Mouse (Mus musculus): ENCODE data around the gene Gm49380.
"Not testable (repeated sequence)": the region's sequence is repeated elsewhere in the genome, so short reads cannot be mapped to it uniquely, and the experiment has no call there.

Gene Gm49380

GRCm38 (mm10) chr9:44125546-44126428 lies 12.5 kb upstream of the Gm49380 start:
- DNase-seq (ENCODE audit: low spot score in 2 of 2) = peak; percentile 73 to 86

- DNase-seq (ENCODE audit: low spot score in 2 of 2) = no peak
These were observed 11.7 kb upstream of the Gm49380 start for GRCm38 (mm10) chr9:44125026-44125425.

GRCm38 (mm10) chr9:44124317-44124716 lies 11.0 kb upstream of the Gm49380 start:
- peak in 1 of 2 experiments; percentile 37 for DNase-seq (ENCODE audit: low spot score in 2 of 2)

DNA sequence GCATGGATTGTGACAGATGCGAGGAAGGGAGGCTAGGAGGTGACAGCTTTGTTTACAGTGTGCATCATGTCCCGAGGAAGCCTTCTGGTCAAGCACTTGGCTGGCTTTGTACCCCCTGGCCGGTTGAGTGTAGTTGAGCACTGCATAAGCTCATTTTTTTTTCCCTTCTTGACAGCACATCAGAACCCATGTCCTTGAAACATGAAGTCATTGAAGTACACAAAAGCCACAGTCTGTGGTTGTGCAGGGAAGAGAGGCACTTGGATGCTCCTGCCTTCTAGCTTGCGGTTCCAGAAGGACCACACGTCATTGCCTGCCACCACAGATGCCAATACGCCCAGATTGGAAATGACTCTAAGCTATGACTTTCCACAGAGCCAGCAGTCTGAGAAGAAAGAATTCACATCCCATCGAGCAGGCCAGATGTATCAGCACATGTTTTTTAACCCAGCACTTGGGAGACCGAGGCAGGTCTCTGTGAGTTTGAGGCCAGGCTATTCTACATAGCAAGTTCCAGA lies 6.7 kb upstream of the Gm49380 start:
- no peak for DNase-seq (ENCODE audit: low spot score in 2 of 2)

DNA sequence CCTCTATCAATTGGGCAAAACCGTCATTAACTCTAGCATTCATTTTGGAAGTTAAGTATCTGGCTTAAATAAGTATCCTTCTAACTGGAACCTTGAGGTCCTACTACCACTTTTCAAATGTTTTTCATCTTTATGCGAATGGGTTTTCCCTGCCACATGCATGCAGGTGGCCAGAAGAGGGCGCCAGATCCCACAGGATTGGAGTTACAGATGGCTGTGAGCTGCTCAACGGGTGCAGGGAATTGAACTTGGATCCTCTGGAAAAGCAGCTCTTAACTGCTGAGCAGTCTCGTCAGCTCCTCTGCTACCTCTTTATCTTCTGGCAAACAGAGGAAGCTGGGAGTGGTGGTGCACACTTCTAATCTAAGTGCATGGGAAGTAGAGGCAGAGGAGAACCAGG lies 5.7 kb upstream of the Gm49380 start:
- peak in 1 of 2 experiments; percentile 73 for DNase-seq (ENCODE audit: low spot score in 2 of 2)

GRCm38 (mm10) chr9:44116182-44116581 lies 2.9 kb upstream of the Gm49380 start:
- no peak for DNase-seq (ENCODE audit: low spot score in 2 of 2)

GRCm38 (mm10) chr9:44115599-44115998 lies 2.3 kb upstream of the Gm49380 start:
- no peak for DNase-seq (ENCODE audit: low spot score in 2 of 2)

- DNase-seq (ENCODE audit: low spot score in 2 of 2) = no peak
These were observed 1.2 kb upstream of the Gm49380 start for GRCm38 (mm10) chr9:44114453-44114852.

DNA sequence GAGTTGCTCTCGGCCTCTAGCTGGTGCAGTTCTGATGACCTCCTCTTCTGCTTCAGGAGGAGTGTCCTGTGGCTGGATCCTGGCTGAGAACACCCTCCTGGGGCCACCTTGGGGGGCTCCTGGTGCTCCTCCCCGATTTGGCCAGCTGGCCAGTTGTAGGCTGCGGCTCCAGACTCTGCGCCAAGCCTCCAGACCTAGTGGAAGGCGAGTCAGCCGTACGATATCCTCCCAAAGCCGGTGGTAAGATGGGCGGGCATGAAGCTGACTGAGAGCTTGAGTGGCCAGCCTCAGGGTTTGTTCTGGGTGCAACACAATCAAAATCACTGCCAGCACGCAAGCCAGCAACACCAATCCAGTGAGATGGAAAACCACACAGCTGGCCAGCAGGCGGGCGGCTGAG lies 1.4 kb downstream of the Gm49380 start:
- not testable (repeated sequence) for DNase-seq (ENCODE audit: low spot score in 2 of 2)

GRCm38 (mm10) chr9:44109360-44110095 lies 3.8 kb downstream of the Gm49380 start:
- peak; percentile 55 to 82 for DNase-seq (ENCODE audit: low spot score in 2 of 2)

GRCm38 (mm10) chr9:44108269-44109055 lies 4.8 kb downstream of the Gm49380 start:
- DNase-seq (ENCODE audit: low spot score in 2 of 2) = no peak

DNA sequence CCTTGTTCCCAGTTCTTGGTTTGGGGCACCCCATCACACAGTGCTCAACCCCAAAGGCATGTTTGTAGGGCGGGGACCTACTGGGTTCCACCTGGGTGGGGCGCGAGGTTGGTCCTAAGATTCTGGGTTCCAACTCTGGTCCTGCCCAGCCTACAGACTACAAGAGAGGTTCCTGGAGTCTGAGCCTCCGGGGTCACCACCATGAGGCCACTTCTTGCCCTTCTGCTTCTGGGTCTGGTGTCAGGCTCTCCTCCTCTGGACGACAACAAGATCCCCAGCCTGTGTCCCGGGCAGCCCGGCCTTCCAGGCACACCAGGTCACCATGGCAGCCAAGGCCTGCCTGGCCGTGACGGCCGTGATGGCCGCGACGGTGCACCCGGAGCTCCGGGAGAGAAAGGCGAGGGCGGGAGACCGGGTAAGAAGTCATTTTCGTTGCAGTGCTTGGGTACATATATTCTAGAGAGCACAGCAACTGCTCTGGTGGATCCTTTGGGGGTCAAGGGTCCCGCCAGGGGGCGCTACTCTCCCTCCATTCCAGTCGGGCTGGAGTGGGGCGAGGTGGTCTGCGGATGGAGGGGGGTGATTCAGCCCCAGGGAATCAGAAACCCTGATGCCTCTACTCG lies 5.6 kb downstream of the Gm49380 start:
- no peak for DNase-seq (ENCODE audit: low spot score in 2 of 2)

DNA sequence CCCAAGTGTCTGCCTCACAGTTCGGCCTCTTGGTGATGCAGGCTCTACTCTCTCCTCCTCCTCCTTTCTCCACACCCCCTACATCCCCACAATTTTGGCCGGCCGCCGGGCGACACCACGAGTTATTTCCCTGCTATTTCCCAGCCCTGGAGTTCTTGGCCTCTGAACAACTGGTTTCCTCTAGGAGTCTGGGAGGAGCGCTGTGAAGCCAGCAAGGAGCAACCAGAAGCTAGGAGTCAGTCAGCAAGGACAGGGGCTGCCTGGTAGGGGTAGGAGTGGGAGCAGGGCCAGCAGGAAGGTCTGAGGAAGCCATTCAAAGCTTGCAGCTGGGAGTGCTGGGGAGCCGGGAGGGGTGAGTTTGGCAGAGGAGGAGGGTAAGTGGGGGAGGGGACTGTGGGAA lies 6.2 kb downstream of the Gm49380 start, which contains the start of gene C1qtnf5:
TSS of gene C1qtnf5 (plus strand) at position 136 of the 400 bp plus-strand sequence.
- DNase-seq (ENCODE audit: low spot score in 2 of 2) = no peak

- DNase-seq (ENCODE audit: low spot score in 2 of 2) = no peak
These were observed 6.7 kb downstream of the Gm49380 start for GRCm38 (mm10) chr9:44106596-44106995.

GRCm38 (mm10) chr9:44106182-44106581 lies 7.1 kb downstream of the Gm49380 start:
- DNase-seq (ENCODE audit: low spot score in 2 of 2) = no peak

DNA sequence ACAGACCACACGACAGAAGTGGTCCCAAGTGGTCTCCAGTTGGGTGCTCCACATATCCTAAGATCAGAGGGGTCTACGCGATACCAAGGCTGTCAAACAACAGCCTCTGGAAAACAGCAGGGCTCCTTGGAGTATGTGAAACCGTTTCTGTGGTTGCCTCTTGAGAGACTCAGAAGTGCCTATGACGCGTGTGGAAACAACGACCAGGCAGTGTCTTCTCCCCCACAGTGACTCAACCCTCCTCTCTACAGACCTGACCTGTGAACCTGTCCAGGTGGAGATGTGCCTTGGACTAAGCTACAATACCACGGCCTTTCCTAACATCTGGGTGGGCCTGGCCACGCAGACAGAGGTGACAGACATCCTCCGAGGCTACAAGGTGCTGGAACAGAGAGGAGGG lies 7.5 kb downstream of the Gm49380 start:
- no peak for DNase-seq (ENCODE audit: low spot score in 2 of 2)

- DNase-seq (ENCODE audit: low spot score in 2 of 2) = no peak
These were observed 8.4 kb downstream of the Gm49380 start for GRCm38 (mm10) chr9:44104881-44105280.

DNA sequence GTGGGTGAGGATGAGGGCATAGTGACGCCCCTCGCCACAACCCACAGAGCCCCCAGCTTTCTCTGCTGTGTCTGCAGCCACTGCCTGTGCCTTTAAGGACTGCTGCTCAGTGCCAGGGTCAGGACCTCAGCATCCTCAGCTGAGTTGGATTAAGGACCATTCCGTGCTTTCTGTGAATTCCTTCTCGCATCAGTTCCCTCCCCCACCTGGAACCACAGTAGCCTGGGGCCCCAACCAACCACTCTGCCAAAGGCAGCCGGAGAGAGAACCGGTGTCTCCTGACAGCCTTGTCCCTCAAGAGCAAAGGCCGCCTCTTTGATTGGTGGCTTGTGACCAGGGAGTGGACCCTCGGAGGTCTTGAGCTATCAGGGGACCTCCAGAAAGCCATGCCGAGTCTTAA lies 11.8 kb downstream of the Gm49380 start, which contains the start of gene Mfrp:
TSS of gene Mfrp (plus strand) at position 240 of the 400 bp plus-strand sequence.
- no peak for DNase-seq (ENCODE audit: low spot score in 2 of 2)

- no peak for DNase-seq (ENCODE audit: low spot score in 2 of 2)
These were observed 16.8 kb downstream of the Gm49380 start for GRCm38 (mm10) chr9:44096536-44096935.

DNA sequence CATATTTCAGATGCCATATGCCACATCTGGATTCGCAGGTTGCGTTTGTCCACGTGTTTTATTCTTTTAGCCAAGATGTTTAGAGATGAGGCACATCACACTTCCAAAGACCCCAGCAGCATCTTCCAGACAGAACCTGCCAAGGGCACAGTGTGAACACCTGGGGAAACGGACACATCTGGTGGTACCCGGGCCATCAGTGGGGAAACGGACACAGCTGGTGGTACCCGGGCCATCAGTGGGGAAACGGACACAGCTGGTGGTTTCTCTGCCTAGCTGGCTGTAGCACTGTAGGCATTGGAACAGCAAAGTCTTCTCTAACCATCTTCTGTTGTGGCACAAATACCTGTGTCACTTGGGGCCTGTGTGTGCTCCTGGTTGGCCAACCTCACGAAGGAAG lies 17.5 kb downstream of the Gm49380 start:
- DNase-seq (ENCODE audit: low spot score in 2 of 2) = no peak

GRCm38 (mm10) chr9:44094737-44095136 lies 18.6 kb downstream of the Gm49380 start:
- no peak for DNase-seq (ENCODE audit: low spot score in 2 of 2)

All from thymus, postnatal 10 days (tissue).